Mouse (Mus musculus): Measurements from ENCODE around the gene Ttll10. TPM values are rescaled to one million over a fixed set of nuclear protein-coding genes. Genes with fewer than 3 reads are reported as not detected.
A peak's percentile ranks its signal among the peaks of the same experiment; 100 is the strongest.

Gene Ttll10
- total RNA-seq, 2 experiments from 2014 or later = 0.16 TPM; not detected in 1

DNA sequence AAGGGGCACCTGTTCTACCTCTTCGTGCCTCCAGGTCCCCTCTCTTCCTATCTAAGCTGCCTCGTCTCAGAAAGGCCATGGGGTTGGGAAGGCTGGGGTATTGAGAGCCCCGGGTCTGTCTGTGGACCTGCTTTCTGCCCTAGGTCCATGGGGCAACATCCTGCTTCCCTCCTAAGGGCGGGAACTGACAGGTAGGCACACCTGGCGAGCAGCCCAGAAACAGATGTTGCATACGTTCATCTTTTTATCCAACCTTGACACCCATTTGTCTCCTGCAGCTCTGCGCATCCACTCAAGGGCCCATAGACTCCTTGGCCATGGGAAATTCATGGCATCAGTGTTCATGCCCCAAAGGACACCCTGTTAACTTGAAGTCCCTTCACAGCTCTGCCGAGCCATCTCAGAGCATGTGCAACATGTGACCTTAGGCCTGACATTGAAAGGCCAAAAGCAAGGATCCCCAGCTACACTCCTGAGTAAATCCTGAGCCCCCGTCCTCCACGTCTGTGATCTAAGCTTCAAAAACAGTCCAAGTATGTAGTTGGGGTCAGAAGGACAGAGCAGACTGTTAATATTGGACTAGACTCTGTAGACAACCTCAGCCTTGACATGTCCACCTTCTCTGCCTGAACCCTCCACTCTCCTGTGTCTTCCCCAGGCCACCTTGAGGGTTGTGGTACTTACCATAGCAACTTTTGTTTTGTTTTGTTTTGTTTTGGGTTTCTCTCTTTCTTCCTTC, 6.1 kb upstream of the Ttll10 start:
- no peak for DNase-seq

GRCm38 (mm10) chr4:156064510-156064897, 5.3 kb upstream of the Ttll10 start:
- DNase-seq = no peak

GRCm38 (mm10) chr4:156063861-156064509, 4.8 kb upstream of the Ttll10 start:
- no peak for DNase-seq

DNA sequence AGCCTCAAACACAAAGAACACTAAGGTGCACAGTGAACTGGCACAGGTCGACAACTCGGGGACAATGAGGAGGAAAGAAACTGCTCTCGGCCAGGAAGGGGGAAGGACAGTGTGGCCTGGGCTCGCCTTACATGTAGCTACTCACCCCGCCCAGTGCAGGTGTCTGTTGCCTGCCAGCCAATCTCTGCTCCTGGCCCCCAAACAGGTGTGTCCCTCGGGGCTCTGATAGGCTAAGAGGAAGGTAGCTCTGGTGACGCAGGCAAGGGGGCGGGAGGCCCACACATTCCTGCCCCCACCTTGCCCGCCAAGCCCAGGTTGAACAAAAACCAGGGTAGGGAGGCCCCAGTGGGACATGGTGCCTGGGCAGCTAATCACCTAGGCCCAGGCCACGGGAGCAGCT, 499 bp upstream of the Ttll10 start:
- no peak for DNase-seq

DNA sequence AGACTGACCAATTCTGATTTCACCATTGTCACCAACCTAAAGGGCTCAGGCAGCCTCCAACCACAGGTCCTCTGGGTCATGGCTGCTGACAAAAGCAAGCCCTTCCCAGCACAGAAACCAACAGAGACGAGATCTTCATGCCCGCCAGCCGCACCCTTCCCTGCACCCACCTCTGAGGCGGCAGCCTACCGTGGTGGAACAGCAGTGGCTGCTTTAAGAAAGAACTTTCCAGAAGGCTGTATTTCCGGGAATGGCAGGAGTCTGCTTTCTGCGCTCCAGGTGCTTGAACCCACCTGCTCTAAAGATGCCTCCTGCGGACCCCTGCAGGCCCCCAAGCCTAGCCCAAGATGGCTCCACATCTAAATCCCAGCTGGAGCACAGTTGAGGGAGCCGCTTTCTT, 388 bp downstream of the Ttll10 start:
- no peak for DNase-seq

- DNase-seq = no peak
These were observed 1.5 kb downstream of the Ttll10 start for GRCm38 (mm10) chr4:156057702-156058101.

DNA sequence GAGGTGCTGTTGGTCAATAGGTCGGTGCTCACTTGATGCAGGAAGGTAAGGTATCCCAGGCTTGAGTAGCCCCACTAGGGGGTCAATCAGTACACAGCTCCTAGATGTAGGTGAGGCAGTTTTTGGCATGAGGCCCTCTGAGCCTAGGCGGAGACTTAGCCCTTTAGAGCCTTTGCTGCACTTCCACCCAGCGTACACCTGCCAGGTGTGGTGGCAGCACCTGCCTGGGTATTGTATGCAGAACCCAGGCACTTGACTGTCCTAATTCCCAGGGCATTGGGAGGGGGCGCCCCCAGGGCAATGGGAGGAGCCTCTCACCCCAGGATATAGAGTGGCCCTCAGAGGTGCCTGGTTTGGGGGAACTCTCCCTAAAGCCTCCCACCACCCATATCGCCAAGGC, 4.0 kb downstream of the Ttll10 start:
- no peak for DNase-seq

DNA sequence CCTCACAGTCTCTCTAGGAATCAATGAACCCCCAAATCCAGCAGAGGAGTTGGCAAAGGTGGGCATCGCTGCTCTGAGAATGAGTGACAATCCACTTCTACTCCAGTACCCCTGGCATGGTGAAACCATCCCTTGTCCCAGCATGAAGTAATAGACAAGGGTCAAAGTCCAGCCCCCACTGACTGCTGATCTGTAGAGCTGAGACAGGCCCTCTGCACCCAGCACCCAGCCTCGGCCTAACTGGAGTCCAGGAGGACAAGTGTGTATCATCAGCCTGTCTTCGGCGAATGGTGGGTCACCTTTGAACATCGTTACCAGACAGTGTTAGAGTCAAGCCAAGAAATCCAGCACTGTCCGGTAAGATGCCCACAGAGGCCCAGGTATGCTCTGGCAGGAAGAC, 4.6 kb downstream of the Ttll10 start:
- no peak for DNase-seq

GRCm38 (mm10) chr4:156054130-156054529, 5.1 kb downstream of the Ttll10 start:
- DNase-seq = no peak

- no peak for DNase-seq
These were observed 6.1 kb downstream of the Ttll10 start for GRCm38 (mm10) chr4:156053113-156053512.

- peak; percentile 79 to 80 for DNase-seq
These were observed 8.7 kb downstream of the Ttll10 start for GRCm38 (mm10) chr4:156050391-156050980.

DNA sequence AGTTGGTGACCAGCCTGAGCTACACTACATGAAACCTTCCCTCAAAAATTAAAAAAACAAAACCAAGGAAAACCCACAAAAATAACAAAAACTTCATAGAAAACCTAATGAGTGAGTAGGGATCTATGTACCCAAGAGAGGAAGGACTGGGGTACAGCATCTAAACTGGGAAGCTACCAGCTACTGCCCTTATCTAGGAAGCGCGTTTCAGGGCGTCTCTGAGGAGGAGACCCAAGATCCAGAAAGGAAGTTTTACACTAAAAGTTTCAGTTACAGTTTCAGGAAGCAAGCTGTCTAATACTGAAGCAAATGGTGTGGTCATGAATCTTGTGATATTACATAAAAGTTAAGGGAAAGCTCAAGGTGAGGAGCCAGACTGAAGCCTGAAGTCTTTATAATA, 9.4 kb downstream of the Ttll10 start:
- no peak for DNase-seq

DNA sequence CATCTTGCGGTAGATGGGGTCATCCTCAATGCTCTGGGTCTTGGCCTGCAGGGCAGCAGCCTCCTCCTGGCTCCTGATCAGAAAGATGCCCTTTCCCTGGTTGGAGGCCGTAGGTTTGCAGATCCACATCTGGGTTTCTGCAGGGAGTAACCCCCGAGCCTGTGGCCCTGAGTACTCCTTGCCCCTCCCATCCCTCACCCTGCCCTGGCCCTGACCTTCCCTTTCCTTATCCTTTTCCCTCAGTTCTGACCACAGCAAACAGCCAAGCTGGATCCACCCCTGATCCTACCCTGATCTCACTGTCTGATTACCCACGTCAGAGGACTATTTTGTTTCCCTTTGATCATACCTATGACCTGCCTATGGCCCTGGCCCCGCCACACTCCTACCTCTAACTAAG, 14.5 kb downstream of the Ttll10 start:
- no peak for DNase-seq

DNA sequence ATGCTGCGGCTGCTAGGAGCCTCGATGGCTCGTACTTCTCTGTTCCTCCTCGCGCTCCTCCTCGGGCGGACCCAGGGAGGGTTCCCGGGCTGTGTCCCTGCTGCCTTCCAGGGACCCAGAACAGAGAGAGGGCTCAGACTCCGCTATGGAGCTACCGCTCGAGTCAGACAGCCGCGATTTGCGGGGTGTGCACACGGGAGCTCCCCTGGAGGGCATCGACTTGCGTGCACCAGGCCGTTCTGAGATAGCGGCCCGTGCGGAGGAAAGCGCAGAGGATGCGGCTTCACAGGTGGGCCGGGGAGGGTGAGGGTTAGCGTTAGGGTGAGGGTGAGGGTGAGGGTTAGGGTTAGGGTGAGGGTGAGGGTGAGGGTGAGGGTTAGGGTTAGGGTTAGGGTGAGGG, 24.3 kb downstream of the Ttll10 start:
- no peak for DNase-seq

DNA sequence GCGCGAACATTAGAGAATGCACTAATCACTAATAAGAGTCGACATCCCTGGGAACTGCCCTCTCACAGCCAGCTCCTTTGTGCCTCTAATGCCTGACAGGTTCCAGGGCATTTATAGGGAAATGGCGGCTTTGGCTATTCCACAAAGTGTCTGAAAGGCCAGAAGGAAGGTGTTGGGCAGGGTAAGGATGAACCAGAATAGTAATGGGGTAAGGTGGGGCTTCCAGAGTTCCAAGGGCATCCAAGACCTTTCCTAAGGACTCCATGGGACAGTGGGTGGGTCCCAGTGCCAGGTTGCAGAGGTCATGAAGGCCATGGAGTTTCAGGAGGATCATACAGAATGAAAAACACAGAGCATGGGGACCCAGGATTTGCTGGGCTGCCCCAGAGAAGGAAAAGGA, 24.9 kb downstream of the Ttll10 start:
- DNase-seq = no peak

DNA sequence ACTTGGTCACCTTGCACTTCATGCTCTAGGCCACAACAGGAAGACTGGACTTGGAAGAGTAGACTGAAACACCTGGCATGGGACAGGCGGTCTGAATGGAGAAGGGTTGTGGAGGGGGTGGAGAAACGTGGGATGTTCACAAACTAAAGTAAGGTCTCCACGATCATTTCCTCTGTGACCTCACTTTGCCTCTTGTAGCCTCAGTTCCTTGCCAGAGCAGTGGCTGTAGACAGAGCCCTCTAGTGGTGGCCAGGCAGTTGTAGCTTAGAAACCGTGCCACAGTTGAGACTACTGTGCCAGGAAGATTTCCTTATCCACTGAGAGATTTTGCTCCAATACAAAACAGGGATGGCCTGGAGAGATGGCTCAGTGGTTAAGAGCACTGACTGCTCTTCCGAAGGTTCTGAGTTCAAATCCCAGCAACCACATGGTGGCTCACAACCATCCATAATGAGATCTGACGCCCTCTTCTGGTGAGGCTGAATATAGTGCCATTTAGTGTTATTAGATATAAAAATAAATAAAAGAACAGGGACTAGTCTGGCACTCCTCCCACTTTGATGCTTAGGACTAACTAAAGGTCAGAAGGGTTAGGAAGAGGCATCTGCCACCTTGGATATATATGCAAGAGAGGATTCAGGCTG, 25.6 kb downstream of the Ttll10 start:
- peak; percentile 44 to 77 for DNase-seq

DNA sequence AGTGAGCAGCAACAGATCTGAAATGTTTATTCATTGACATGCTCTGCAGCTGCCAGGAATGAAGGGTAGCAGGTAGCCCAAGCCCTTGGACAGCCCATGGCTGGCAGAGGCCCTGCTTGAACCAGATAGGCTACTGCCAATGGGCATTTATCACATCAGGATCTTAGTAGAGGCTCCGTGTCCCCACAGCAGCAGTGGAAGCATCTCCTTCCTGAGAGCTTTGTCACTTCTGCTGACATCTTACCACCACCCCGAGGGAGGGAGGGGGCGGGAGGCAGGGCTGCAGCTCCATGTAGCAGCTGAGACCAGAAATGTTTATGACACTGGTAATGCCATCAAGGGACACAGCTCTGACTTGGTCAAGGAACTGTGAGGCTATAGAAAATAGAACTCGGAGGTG, 26.4 kb downstream of the Ttll10 start:
- DNase-seq = no peak

GRCm38 (mm10) chr4:156031593-156032391, 27.4 kb downstream of the Ttll10 start:
- DNase-seq = peak; percentile 86 to 89

GRCm38 (mm10) chr4:156031255-156031592, 28.0 kb downstream of the Ttll10 start:
- no peak for DNase-seq

GRCm38 (mm10) chr4:156030651-156031118, 28.5 kb downstream of the Ttll10 start:
- no peak for DNase-seq

DNA sequence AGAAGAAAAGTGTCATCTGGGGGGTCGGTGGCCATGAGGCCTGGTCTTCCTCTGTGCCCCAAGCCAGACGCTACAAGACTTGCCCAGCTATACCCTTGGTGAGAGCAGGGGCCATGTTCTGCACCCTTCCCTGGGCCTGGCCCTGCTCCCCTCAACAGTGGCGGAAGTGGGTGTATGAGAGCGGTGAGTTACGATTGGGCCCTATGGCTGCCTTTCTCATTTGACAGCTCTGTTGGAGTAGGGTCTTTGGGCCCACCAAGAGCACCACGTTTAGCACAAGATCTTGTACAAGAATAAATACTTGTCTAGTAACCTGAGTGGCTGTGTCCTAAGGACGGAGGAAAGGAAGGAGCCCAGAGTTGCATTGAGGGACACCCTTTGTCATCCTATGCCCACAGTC, 30.6 kb downstream of the Ttll10 start:
- no peak for DNase-seq

DNA sequence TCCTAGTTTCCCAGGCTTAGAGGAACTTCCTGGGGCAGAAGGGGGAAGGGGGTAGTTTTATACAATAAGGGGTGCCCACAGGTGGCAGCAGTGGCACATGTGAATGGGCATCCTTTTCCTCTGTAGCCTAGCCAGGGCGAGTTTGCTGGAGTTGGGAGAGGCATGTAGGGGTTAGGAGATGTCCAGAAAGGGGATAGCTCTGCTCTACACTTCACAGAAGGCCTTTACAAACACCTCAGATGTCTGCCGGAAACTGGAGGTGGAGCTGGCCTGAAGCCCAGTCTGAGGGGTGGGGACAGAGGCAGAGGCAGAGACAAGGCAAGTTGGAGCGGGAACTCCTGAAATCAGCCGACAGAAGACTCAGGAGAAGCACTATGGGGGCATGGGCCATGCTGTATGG, 33.2 kb downstream of the Ttll10 start, which contains the start of gene Tnfrsf18:
TSS of gene Tnfrsf18 (plus strand) at position 152 of the 400 bp plus-strand sequence.
- peak in 1 of 2 experiments; percentile 43 for DNase-seq
